Mouse (Mus musculus) mesoderm, embryonic 11.5 days (tissue): ENCODE measurements around the gene Tex19.1.
"Not testable (repeated sequence)": the region's sequence is repeated elsewhere in the genome, so short reads cannot be mapped to it uniquely, and the experiment has no call there.

Source experiments
- DNase-seq: peaks from one replicate; pipeline ENCODE4 v3.0.0-alpha.2; 2012; ENCODE audit warnings: low read depth, low spot score

The Tex19.1 gene

DNA sequence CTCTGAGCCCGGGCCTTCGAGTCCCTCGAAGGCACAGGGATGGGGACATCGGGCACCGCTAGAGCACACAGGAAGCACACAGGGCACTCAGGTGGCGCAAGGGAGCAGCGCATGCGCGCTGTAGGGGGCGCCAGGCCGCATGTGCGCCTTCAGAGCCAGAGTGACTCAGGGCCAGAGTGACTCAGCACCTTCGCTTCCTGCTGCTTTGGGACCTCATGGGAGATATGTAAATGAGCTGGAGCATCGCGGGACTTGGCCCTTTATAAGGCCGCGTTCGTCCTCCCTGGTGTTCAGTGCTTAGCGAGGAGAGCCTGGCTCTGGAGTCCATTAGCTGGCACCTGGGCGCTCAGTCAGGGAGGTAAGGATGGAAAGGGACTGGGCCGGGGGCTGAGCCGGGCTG, at the start of gene Tex19.1:
Gene Tex19.1, plus strand, starts transcription at position 279 of the 400 bp plus-strand sequence.
- no peak for DNase-seq

DNA sequence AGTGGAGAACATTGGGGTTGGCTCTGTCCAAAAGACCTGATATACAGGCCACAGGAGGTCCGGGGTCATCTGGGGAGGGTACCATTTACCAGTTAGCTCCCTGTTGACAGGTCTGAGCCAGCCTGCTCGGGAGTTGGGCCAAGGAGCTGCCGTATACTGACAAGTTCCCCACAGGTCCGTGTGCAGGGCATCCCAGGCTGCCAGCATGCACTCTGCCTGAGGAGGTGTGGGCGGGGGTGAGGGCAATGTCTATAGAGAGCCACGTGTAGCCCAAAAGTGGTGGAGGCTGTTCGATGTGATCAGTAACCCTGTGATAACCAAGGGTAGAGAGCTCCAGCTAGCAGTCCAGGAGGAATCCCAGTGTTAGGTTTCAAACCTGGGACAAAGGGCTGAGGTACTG, 46.2 kb upstream of the Tex19.1 start:
- DNase-seq = no peak

DNA sequence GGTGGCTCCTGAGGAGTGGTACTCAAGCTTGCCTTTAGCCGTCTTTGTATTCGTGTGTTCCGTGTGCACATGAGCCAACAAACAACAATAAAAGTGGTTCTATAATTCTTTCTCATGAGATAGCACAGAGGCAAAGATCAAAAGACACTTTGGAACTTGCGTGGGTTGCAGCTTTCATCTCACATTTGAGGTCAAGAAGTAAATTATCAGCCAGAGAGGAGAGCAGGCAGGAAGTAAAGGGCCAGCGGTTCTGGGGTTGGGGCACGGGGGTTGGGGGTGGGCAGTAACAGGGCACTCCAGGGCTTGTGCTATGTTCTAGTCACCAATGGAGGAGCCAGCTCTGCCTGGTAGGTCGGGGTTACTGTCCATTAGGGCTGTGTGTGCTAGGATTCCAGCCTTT, 45.3 kb upstream of the Tex19.1 start:
- DNase-seq = no peak

DNA sequence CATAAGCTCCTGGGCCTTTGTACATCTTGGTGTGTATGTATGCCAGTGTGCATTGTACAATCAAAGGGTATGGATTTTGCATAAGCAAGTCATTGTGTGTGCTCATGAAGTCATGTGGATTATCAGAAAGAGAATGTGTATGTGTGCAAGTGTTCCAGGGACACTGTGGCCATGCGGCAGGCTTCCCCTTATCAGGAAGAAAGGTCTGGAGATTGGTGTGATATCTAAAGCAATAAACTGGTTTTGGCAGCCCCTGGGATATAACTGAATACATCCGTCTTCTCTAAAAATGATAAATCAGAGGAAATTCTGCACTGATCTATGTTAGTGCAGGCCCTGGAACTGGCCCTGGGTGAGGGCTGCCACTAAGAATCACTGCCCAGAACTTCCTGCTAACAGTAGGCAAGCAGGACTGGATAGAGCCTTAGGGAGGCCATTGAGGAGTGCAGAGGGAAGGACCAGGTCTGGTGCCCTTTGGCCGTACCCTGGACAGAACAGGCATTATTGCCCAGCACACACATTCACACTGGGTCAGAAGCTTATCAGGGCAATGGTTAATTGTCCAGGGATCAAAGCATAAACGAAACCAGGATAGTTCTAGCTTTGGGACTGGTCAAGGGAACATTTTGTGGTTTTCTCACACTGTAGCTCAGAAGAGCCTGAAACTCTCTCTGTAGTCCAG, 44.7 kb upstream of the Tex19.1 start:
- no peak for DNase-seq

GRCm38 (mm10) chr11:121107242-121107641, 38.7 kb upstream of the Tex19.1 start:
- DNase-seq = not testable (repeated sequence)

DNA sequence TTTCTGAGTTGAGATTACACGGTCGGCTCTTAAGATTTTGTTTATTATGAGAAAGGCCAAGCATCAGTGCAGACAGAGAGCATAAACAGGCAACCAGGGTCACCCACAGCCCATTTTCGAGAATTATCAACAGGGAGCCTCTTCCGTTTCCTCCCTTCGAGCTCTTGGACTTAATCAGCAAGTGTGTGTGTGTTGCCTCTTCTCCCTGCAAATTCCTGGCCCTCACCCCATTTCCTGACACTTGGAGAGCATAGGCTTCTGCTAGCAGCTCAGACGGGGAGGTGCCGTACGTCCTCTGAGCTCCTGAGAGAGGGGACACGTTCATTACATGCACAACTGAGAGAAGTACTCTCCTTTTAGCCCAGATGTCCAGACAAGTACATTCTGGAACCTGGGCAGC, 37.9 kb upstream of the Tex19.1 start:
- no peak for DNase-seq

- DNase-seq = peak; percentile 23
Observed at GRCm38 (mm10) chr11:121109986-121110385, 36.0 kb upstream of the Tex19.1 start.

DNA sequence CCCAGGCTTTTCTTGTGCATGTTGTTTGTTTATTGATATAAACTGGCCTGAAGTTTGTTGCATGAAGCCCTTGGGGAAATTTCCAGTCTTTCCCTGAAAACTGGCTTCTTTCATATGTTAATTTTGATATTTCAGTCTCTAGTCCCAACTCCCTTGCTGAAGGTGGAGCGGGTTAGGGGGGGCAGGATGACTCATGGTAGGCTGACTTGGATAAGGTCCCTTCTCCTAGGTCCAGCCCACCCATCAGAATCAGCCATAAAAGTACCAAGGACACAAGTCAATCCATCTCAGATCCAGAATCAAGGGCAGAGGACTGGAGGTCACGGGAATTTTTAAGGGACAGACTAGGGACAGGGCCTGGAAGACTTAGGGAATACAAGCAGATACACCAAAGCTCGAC, 34.9 kb upstream of the Tex19.1 start:
- no peak for DNase-seq

DNA sequence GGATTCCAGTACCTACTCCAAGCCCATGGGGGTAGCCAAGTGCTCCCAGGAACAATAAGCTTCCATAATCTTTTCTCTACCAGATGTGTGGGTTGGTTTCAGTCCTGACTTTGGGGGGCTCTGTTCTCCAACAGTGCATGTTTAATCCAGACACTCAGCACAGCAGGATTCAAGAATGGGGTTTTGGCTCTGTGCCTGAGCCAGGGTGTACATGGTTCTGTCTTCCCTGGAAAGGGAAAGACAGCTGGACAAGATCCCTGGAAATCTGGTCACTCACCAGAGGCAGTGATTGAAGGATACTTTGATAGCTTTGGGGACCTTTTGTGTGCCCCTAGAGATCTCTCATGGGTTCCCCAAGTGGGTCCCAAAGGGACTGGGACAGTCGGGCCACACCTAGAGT, 34.3 kb upstream of the Tex19.1 start:
- DNase-seq = no peak

GRCm38 (mm10) chr11:121112091-121112775, 33.7 kb upstream of the Tex19.1 start:
- no peak for DNase-seq

GRCm38 (mm10) chr11:121118106-121118505, 27.8 kb upstream of the Tex19.1 start:
- no peak for DNase-seq

DNA sequence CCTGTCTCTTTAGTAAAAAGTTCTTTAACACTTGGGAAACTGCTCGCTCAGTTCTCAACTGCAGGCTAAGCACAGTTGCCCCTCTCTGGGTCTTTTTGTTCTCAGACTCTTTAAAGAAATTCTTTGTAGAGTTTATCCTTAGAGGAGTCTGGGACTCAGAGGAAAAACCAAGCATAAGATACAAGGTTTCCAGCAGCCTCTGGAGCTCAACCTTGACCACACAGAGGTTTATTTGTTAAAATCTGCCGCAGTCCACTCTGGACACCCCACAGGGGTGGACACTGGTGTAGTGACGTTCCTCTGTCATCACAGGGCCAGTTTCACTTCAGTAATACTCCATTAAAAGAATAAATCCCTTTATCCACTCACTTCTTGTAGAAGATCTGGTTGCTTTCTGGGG, 27.4 kb upstream of the Tex19.1 start, which contains the start of gene Tex19.2:
Gene Tex19.2, minus strand, starts transcription at position 101 of the 400 bp plus-strand sequence.
- no peak for DNase-seq

GRCm38 (mm10) chr11:121121151-121121550, 24.8 kb upstream of the Tex19.1 start:
- DNase-seq = no peak

DNA sequence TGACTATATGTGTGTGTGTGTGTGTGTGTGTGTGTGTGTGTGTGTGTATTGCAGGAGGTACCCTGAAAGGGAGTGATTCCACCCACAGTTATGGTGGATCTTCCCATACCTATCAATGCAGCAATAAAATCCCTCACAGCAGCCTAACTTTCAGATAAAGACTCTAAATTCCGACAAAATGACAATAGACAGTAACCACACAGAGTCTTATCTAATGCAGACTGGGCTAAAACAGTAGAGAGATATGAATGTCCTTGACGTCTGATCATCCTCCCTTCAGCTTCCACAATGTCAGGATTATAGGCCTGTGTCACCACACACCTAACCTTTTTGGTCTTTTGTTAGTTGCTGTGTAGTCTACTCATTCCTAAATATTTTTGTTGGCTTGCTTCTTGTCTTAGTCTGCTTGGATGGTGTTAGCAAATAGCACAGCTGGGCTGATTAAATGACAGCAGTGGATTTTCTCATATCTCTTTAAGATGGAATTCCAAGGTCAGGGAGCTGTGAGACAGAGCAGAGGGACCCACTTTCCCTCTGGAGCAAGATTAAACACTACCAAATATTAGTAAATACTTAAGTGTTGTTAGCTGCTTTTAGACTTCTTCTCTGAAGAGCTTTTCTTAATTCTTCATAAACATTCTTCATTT, 23.8 kb upstream of the Tex19.1 start:
- no peak for DNase-seq

DNA sequence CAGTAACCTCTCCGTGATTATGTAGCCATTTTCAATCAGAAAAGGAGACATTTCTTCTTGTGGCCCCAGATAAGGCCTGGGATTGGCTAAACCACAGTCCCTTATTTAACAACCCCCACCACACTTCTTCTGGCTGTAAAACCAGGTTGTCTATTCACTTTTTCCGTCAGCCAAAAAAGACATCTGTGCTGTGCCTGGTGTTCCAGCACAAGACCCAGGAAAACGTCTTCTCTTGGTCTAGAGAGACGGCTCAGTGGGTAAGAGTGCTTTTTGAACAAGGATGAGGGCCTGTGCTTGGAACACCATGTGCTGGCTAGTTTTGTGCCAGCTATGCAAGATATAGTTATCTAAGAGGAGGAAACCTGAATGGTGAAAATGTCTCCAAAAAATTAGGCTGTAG, 22.5 kb upstream of the Tex19.1 start:
- no peak for DNase-seq

GRCm38 (mm10) chr11:121125522-121126172, 20.3 kb upstream of the Tex19.1 start:
- DNase-seq = no peak

DNA sequence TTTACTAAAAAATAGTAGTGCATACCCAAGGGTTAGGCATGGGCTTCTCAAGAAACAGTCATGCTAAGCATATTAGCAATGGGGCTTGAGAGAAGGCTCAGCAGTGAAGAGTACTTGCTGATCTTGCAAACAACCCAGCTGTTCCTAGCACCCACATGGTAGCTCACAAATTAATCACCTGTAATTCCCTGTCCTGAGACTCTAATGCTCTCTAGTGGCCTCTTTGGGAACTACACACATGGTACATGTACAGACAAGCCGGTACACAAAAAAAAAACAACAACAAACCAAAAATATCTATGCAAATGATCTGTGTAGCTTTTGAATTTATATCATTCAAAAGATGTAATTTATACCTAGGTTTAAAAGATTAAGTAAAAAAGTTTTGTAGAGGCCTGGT, 19.5 kb upstream of the Tex19.1 start:
- no peak for DNase-seq

DNA sequence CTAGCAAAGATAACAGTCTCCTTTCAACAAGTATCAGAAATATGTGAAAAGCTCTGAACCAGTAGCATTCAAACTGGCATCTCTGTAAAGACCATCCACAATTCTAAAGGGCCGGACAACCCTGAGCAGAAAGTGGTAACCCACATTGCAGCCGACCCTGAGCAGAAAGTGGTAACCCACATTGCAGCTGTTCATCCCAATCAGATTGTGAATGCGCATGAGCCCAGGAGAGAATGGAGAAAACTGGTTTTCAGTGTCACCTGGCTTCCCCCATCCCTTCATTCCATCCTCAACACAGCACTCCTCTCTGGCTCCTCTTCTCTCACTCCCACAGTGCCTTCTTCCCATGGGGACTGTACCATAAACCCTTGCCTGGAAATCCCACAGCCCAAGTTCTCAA, 18.5 kb upstream of the Tex19.1 start:
- no peak for DNase-seq

DNA sequence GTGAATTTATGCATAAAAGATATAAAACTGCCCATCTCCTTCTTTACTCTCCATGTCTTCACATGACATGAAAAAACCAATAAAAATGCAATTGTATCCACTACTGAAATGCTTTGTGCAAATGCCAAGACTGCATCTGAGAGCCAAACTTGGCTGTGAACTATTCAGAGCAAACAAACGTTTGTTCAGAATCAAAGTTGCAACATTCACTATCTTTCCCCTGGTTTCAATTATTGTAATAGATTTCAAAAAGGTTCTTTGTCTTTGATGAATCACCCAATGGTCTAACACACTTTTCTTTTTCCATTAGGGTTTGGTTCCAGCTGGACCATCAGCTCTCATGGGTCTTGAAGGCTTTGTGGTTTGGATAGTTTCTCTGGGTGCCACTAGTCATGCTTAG, 16.3 kb upstream of the Tex19.1 start:
- DNase-seq = no peak

- no peak for DNase-seq
Observed at GRCm38 (mm10) chr11:121134600-121134999, 11.3 kb upstream of the Tex19.1 start.

- no peak for DNase-seq
Observed at GRCm38 (mm10) chr11:121137682-121138081, 8.3 kb upstream of the Tex19.1 start.

GRCm38 (mm10) chr11:121138732-121139131, 7.2 kb upstream of the Tex19.1 start:
- DNase-seq = no peak
